Mouse (Mus musculus) retina, embryonic 14.5 days (tissue): ENCODE results near the gene Zfhx3.

Experiments used
- DNase-seq: peaks from one replicate; pipeline ENCODE4 v3.0.0-alpha.2; 2015; ENCODE audit warnings: low spot score

Gene Zfhx3

DNA sequence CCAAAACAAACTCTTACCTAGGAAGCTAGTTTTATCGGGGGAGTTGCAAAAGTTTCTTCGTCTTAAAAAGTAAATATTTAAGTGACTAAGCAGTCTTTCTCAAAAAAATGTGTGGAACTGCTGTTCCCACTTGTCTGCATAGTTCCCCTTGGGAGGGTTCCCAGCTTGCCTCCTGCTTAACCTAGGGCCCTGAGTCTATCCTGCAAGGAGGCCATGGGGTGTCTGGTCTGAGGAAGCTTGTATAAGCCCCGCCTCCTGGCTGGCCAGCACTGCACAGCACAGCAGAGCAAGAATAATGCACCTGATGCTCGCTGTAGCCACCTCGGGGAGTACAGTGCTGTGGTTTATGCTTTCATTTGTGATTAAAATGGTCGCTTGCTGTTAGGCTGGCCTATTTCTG lies 775.6 kb downstream of the Zfhx3 start:
- DNase-seq, result peak; percentile 47

DNA sequence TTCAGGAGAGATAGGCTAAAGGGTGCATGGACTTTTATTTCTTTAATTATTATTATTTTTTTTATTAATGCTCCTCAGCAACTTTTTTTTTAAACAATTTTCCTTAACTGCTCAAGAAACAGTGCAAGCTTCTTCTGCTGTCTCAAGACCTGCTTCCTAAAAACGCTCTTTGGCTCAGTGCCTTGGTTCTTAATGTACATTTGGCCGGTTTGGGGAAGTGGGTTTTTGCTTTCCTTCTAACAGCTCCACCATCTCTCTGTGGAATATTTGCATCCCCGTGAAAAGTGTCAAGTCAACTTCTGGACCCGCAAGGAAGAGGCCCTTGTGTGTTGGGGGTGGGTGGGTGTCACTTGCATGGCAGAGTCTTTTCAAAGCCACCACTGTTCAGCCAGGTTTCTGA lies 778.4 kb downstream of the Zfhx3 start:
- no peak for DNase-seq

DNA sequence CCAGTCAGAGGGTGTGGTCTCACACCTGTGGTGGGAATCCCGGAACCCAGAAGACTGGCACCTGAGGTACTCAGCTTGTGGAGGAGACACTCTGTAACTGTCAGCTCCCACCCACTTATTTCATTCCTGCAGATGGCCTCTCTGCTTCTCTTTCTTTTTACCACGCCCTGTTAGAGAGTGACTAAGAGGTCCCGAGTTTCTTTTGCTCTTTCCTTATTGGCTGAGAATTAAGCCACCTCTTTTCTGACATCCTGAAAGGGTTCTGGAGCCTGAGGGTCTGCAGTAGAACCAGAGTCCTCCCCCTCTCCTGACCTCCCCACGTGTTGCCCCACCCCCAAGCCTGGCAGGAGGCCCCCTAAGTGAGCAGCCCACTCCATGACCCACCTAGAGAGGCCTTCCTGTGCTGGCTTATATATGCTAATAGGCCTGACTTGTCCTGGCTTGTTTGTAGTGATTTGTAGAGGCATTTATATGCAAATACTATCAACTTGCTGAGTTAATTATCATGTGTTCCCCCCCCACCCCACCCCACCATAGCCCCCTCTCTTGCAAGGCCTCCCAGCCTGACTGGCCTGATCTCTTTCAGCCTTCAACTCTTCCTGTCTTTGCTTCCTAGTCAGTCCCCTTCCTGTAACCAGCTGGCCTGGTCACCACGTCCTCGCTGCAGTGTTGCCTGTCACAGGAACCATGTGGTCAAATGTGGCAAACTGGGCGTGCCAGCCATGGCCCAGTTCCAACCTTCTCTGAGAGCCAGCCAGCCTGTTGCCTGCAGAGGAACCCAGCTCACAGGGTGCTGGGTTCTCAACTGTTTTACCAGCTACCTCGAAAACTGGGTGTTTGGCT lies 780.4 kb downstream of the Zfhx3 start:
- DNase-seq, result no peak

DNA sequence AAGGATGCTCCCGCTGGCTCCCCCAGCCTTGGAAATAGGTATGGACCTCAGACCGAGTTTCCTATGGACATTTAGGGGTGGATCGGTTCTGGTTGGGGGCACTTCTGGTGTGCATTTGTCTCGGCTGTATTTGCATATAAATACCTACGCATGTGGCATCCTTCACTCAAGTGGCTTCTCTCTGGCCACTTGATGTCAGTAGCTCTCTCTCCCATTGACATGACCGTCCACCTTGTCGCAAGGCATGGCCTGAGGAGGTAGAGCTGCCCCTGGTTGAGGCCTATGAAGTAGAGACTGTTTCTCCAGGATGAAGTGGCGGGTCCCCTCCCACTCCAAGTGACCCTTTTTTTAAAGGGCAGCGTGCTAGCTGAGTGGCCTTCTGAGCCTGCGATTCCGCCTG lies 781.2 kb downstream of the Zfhx3 start:
- DNase-seq, result no peak

DNA sequence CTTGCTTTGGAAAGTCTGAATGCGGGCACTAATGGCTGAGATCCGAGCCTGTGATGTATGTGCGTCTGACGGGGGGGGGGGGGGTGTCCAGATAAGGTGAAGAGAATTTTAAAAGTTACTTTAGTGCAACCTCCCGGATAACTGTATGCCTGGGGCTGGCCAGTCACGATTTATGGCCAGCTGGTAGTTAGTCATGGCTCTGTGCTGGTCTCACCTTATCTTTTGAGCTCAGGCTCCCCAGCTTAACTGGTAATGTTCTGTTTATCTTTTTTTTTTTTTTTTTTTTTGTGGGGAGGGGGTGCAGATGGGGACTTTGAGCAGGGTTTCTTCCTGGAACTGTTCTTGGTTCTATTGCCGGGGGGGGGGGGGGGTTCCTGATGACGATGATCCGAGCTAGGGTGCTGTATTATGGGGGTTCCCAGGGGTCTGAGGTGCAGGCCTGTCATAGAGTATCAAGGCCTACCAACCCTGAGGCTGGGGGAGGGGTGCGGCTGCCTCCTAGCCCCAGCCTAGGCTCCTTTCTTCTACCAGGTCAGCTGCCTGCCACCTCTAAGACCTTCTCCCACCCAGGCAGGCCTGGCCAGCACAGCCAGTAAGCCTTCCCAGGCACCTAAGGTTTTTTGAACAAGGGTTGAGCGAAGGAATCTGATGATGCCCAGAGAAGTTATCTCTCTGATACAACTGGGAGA lies 782.5 kb downstream of the Zfhx3 start:
- DNase-seq, result no peak

DNA sequence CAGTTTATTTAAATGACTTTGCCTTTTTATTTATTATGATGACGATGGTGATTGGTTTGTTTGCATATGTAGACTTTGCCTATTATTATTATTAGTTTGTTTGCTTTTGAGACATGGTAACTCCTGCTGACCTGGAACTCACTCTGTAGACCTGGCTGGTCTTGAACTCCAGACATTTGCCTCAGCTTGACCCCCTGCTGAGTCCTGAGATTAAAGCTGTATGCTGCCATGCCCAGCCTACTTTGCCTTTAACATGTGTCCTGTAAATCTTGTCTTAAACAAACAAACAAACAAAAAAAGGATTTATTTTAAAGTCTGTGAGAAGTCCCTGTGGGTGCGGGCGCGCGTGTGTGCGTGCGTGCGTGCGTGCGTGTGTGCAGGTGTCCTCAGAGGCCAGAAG lies 783.2 kb downstream of the Zfhx3 start:
- no peak for DNase-seq

DNA sequence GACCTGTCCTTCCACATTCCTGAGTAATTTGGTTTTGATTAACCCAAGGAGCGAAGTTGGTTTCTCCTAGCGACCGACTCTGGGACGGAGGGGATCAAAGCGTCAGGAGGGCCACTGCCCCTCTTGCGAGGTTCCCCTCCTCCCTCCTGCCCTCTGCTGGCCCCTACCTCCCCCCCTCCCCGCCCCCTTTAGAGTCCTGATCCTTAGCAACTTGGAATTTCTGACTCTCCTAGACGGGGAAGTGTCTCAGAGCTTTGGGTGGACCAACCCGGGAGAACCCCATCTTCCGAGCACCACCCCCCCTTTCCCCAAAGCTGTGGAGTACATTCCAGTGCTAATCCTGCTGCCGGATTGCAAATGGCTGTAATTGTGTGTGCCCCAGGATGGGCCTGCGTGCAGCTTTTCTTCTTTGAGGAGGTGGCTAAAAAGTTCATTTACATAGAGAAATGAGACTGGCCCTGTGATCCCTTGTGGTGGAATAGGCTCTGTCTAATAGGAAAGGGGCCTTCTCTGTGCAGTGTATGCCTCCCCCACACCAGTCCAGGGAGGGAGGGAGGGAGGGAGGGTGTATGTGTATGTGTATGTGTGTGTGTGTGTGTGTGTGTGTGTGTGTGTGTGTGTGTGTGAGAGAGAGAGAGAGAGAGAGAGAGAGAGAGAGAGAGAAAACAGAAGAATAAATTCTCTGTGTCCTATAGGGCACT lies 784.2 kb downstream of the Zfhx3 start:
- no peak for DNase-seq

DNA sequence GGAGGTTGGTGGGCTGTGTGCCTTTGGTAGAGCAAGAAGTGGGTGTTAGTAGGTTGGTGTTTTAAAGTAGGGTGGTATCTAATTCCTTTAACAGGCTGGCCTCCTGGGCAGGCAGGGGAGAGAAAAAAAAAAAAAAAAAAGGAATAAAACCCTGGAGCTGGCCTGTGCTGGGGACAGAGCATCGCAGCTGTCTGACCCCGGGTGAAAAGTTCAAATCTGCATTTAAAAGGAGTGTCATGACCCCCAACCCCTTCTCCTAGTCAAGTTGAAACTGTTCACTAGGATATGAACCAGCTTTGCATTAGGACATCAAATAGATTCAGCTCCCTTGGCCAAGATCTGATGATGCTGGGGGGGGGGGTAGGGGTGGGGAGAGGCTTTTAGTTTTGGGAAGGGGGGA lies 786.7 kb downstream of the Zfhx3 start:
- no peak for DNase-seq

DNA sequence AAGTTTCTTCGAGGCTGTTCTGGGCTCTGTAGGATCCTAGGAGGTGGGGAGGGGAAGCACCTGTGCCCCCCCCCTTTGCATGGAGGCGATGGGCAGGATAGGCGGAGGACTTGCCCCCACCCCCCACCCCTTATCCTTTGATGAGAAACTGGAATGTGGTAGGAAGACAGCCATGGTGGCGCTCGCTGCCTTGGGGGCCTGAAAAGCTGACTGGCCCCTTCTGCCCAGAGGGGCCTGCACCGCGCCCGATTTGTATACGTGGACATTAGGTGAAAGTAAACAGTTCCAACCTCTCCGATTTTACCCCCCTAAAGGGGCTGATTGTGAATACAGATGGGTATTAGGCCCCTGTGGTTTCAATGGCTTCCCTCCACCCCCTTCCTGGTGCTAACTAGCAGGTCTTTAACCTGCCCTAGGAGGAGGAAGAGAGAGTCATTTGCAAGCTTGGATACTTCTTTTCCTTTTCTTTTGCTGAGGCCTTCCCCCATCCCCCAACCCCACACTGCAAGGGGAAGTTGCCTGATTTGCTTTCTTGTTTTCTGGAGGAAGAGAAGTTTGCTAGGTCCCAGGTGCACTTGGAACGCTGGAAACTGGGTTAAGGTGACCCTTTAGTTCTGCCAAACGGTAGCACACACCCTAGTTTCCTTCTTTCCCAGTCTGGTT lies 787.4 kb downstream of the Zfhx3 start:
- DNase-seq, result no peak

DNA sequence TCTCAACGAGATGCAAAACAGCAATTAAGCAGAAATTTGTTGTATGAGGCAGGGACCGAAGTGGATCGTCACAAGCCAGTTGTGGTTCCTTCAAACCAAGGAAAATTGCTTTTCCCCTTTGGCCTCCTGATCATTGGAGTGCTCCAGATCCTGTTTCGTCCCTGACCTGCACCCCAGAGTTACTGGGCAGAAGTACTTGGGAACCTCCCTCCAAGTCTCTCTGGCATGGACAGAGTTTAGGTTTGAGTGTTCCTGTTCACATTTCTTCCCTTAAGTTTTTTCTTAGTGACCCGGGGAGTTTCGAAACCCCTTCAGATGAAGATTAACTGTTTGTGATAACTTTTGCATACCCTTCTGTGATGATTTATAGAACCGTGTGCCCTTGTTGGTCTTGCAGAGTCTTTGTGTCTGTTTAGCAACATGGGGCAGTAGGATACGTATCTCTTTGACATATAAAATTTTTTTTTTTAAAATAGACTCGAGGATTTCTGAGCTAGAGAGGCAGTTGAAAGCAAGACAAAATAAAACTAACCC lies 788.5 kb downstream of the Zfhx3 start:
- no peak for DNase-seq

DNA sequence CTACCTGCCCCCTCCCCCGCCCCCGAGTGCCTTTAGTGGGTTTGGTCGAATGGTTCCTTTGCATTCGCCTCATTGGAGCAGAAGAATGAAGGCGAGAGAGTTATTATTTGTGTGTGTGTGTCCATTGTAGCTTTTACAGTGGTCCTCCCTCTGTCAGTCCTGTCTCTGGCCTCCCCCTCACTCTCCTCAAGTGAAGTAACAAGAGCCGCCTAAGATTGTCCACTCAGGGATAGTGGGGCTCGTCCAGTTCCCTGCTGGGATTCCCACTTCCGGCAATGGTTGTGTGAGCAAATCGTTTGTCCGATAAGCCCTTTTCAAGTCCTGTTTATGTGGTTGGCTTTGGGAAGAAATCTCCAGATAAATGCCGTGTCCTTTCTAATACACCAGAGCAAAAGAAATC lies 790.1 kb downstream of the Zfhx3 start:
- no peak for DNase-seq

DNA sequence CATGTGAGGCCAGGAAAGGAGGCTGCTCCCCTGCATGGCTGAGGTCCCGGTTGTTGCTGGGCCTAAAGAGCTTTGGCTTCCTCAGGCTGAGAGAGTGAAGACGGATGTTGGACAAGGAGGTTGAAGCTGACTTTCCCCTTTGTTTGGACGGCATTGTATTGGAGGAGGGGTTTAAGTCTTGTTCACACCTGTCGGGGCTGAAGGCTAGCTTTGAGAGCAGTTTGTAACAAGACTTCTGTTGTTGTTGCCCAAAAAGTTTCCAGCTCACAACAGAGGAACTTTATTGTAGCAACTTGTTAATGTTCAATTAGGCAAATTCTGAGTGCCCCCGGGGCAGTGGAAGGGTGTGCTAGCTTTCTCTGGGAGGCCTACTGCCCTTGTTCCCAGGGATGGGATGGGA lies 790.9 kb downstream of the Zfhx3 start:
- no peak for DNase-seq

DNA sequence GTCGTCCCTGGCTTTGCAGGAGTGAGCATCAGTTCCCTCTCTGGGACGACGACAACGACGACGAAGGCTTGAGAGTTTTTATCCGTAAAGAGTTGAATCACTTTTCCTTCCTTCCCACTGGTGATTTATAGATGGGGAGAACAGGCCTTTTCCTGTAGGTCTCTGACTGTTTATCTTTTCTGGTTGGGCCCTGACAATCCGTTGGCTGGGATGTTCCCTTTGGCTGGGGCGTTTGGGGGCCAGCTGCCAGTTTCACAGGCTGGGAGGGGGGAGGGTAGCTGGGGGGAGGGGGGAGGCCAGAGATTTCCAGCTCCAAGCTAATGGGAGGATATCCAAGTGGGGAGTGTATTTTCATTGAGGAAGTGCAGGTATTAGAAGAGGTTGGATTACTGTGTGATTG lies 794.0 kb downstream of the Zfhx3 start:
- DNase-seq, result no peak

DNA sequence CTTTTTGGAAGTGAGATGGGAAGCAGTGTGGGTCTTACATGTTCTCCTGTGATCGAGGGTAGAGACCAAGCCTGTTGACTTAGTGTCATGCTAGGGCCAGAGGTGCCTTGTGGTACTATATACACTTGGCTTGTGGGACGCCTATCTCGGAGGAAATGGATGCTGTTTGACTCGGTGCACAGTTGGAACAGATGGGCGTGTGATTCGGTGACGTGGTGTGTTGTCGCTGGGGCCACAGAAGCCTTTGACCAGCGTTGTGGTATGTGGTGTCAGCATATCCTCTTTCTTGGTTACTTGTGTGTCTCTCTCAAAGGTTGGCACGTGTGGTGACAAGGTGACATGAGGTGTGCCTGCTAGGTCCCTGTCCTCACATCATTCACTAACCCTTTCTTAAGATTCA lies 795.7 kb downstream of the Zfhx3 start:
- DNase-seq, result no peak

DNA sequence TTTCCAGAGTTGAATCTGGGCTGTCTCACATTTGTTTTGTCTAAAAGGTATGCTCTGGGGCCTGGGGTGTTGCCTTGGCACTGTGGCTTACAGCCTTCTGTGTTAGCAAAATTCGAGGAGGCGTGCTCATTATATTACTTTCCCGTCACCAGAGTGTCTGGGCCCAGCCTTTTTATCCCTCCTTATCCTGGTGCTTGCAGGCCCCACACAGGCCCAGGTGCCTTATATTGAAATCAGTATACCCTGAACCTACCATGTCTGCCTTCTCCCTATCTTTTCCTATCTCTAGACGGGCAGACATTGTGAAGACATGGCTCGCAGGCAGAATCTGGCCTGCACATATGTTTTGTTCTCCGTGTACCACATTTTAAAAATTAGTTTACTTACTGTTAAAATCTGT lies 797.1 kb downstream of the Zfhx3 start:
- no peak for DNase-seq

DNA sequence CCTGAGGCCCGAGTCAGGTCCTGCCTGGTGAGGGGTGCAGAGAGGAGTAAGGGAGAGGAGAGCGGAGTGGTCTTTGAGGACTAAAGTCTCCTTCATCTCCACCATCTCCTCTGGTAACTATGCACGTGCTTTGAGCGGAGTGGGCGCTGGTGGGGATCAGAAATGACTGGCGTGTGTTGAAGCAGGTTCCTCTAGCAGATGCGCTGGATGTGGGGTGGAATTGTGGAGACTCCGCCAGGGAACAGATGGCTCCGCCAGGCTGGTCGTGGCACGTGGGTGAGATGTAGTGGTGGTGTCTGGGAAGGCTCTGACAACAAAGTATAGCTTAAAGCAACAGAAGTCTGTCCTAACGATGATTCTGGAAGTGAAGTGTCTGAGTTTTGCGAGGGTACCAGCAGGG lies 798.0 kb downstream of the Zfhx3 start:
- no peak for DNase-seq

DNA sequence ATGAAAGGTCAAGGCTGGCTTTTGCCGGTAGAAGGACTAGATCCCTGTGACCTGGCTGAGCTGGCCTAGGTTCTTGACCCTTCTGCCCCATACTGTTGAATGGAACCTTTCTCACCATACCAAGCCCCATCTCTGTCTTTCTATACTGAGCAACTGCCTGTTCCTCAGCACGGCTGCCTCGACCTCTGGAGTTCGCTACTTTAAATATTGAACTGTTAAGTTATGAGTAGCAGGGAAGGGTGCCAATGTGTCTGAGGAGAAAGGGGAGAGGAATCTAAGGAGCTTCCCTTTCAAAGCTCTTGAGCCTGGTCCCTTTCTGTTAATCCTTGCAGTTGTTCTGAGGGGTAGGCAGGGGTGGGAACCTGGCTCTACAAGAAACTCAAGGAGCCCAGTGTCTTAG lies 799.2 kb downstream of the Zfhx3 start:
- DNase-seq, result no peak

DNA sequence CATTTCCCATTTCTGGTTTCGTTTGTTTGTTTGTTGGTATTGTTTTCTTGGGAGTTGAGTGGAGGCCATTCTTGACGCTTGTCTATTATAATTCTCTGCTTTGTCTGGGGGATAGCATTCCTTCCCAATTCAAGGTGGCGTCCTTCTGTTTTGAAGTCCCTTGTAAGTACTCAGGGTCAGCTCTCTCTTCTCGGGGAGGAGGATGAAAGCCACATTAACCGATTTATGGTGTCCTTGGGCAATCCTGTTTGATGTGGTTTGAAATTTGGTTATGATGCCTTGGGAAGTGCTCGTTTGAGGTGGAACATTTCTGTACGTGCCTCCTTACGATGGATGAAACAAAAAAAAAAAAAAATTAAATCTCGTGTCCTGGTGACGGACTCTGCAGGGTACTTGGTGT lies 800.0 kb downstream of the Zfhx3 start:
- no peak for DNase-seq

DNA sequence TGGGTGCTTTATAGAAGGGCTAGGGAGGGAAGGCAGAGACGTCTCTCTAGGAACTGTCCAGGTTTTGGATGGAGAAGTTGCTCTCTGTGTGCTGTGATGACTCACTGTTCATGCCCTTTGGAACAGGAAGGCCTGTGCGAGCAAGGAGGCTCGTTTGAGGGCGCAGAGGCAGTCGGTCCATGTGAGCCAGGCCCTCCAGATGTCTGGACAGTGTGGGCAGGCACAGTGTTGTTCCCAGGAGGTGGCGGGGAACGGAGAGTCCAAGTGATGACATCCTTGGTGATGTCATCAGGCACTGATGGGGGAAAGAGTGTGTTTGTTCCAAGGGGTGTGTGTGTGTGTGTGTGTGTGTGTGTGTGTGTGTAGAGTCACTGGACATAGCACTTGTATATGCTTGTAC lies 800.8 kb downstream of the Zfhx3 start:
- DNase-seq, result no peak

DNA sequence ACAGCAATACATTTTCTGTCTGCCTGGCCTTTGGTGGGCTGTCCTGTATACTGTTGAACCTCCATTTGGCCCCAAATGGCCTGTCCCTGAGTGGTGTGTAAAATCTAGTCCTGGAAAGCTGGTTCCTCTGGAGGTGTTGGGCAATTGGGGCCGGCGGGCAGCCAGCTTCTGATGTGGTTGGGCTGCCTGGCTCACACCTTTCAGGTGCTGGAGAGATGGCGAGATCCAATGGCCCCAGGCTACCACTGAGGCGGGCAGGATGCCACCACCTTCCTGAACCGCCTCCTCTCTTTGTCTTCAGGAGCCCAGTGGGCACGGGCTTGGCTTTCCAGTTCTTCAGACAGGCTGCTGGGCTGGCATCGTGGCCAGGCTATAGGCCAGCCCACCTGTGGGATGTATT lies 803.1 kb downstream of the Zfhx3 start:
- DNase-seq, result no peak

DNA sequence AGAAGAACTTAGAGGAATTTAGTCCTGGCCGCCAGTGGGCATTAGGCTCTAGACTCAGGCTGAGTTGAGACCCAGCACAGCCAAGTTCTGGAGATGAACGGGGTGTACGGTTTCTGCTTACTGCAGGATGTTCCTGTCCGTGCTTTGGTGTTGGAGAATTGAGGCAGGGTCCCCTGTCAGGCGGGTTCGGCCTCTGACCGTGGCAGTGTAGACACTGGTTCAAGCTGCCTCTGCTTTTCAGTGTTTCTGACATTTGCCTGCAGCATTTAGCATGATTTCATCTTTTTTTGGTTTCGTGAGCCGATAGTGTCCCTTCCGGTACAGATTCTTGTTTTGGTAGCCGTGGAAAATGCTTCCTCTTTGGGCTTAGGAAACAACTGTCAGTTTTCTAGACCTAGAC lies 805.7 kb downstream of the Zfhx3 start:
- no peak for DNase-seq

DNA sequence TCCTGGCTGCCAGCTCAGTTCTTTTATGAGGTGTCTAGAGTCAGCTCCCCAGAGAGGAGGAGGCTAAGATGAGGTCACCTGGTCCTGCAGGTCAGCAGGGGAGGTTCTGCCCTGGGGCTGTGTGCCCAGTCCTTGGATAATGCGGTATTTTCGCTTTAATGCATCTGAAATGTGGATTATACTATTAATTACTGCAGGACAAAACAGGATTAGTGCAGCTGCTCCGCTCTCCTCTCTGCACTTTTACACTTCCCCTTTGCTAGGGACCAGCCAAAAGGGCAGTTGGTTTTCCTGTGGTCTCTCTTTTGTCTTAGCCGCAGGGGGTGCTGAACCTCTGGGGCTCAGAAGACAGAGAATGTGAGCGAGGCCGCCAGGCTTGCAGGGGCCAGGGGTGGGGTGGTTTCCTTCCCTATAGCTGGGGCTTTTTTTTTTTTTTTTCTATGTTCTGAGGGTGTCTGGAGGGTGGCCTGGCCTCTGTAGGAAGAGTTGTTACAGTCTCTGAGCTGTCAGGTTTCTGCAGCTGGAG lies 806.5 kb downstream of the Zfhx3 start:
- DNase-seq, result peak; percentile 61
